Mouse (Mus musculus) mesoderm, embryonic 11.5 days (tissue): ENCODE measurements around the gene Plod2.

Source experiments
- DNase-seq: peaks from one replicate; pipeline ENCODE4 v3.0.0-alpha.2; 2012; ENCODE audit warnings: low read depth, low spot score

Plod2 gene

GRCm38 (mm10) chr9:92555006-92555958 lies 13.3 kb downstream of the Plod2 start:
- no peak for DNase-seq

GRCm38 (mm10) chr9:92559750-92560149 lies 17.7 kb downstream of the Plod2 start:
- DNase-seq = no peak

GRCm38 (mm10) chr9:92560840-92561547 lies 19.0 kb downstream of the Plod2 start:
- DNase-seq = no peak

- DNase-seq = no peak
Measured at GRCm38 (mm10) chr9:92562416-92562815, 20.4 kb downstream of the Plod2 start.

- no peak for DNase-seq
Measured at GRCm38 (mm10) chr9:92563306-92563705, 21.3 kb downstream of the Plod2 start.

- no peak for DNase-seq
Measured at GRCm38 (mm10) chr9:92564391-92564790, 22.4 kb downstream of the Plod2 start.

- no peak for DNase-seq
Measured at GRCm38 (mm10) chr9:92566234-92566633, 24.2 kb downstream of the Plod2 start.

- DNase-seq = no peak
Measured at GRCm38 (mm10) chr9:92567474-92567873, 25.5 kb downstream of the Plod2 start.

GRCm38 (mm10) chr9:92568798-92569197 lies 26.8 kb downstream of the Plod2 start:
- no peak for DNase-seq

GRCm38 (mm10) chr9:92572376-92573108 lies 30.5 kb downstream of the Plod2 start:
- DNase-seq = no peak

- no peak for DNase-seq
Measured at GRCm38 (mm10) chr9:92583876-92584275, 41.9 kb downstream of the Plod2 start.

- DNase-seq = no peak
Measured at GRCm38 (mm10) chr9:92586025-92586424, 44.0 kb downstream of the Plod2 start.

GRCm38 (mm10) chr9:92587391-92587790 lies 45.4 kb downstream of the Plod2 start:
- DNase-seq = no peak

GRCm38 (mm10) chr9:92588226-92588625 lies 46.2 kb downstream of the Plod2 start:
- no peak for DNase-seq

- no peak for DNase-seq
Measured at GRCm38 (mm10) chr9:92589021-92589420, 47.0 kb downstream of the Plod2 start.

- no peak for DNase-seq
Measured at GRCm38 (mm10) chr9:92591482-92591881, 49.5 kb downstream of the Plod2 start.

- no peak for DNase-seq
Measured at GRCm38 (mm10) chr9:92592757-92593156, 50.7 kb downstream of the Plod2 start.

GRCm38 (mm10) chr9:92594491-92594890 lies 52.5 kb downstream of the Plod2 start:
- no peak for DNase-seq

GRCm38 (mm10) chr9:92595296-92595695 lies 53.3 kb downstream of the Plod2 start:
- DNase-seq = no peak

GRCm38 (mm10) chr9:92596916-92597547 lies 55.0 kb downstream of the Plod2 start:
- no peak for DNase-seq

GRCm38 (mm10) chr9:92597776-92598175 lies 55.8 kb downstream of the Plod2 start:
- peak; percentile 45 for DNase-seq
